Mouse (Mus musculus): ENCODE measurements around the gene Clrn3. TPM values are rescaled to one million over a fixed set of nuclear protein-coding genes. Genes with fewer than 3 reads are reported as not detected.

Gene Clrn3
- polyA plus RNA-seq, 1 experiment = not detected

GRCm38 (mm10) chr7:135485116-135485795 is 43.2 kb downstream of the Clrn3 start:
- no peak for TF ChIP-seq CTCF (IDR thresholded peaks at IDR 0.05; ENCODE audit: borderline replicate concordance, extremely low read depth, insufficient read depth, insufficient read length)
- TF ChIP-seq POLR2A (IDR thresholded peaks at IDR 0.05; ENCODE audit: borderline replicate concordance, extremely low read depth, insufficient read depth, insufficient read length, poor library complexity, severe bottlenecking) = no peak
- peak; percentile 65 for DNase-seq (ENCODE audit: low read depth)

- no peak for TF ChIP-seq CTCF (IDR thresholded peaks at IDR 0.05; ENCODE audit: borderline replicate concordance, extremely low read depth, insufficient read depth, insufficient read length)
- no peak for TF ChIP-seq POLR2A (IDR thresholded peaks at IDR 0.05; ENCODE audit: borderline replicate concordance, extremely low read depth, insufficient read depth, insufficient read length, poor library complexity, severe bottlenecking)
- DNase-seq (ENCODE audit: low read depth) = no peak
Measured at GRCm38 (mm10) chr7:135484341-135484740, 44.1 kb downstream of the Clrn3 start.

GRCm38 (mm10) chr7:135483751-135484150 is 44.7 kb downstream of the Clrn3 start:
- DNase-seq (ENCODE audit: low read depth) = no peak

GRCm38 (mm10) chr7:135481150-135481549 is 47.3 kb downstream of the Clrn3 start:
- TF ChIP-seq CTCF (IDR thresholded peaks at IDR 0.05; ENCODE audit: borderline replicate concordance, extremely low read depth, insufficient read depth, insufficient read length) (no peak), POLR2A (IDR thresholded peaks at IDR 0.05; ENCODE audit: borderline replicate concordance, extremely low read depth, insufficient read depth, insufficient read length, poor library complexity, severe bottlenecking) (no peak)
- DNase-seq (ENCODE audit: low read depth) = no peak

More at GRCm38 (mm10) chr7:135483751-135484150, 44.7 kb downstream of the Clrn3 start:
- TF ChIP-seq POLR2A (IDR thresholded peaks at IDR 0.05; ENCODE audit: borderline replicate concordance, extremely low read depth, insufficient read depth, insufficient read length, poor library complexity, severe bottlenecking) (no peak), CTCF (IDR thresholded peaks at IDR 0.05; ENCODE audit: borderline replicate concordance, extremely low read depth, insufficient read depth, insufficient read length) (no peak)

GRCm38 (mm10) chr7:135479912-135480311 is 48.5 kb downstream of the Clrn3 start:
- DNase-seq (ENCODE audit: low read depth) = no peak
- TF ChIP-seq POLR2A (IDR thresholded peaks at IDR 0.05; ENCODE audit: borderline replicate concordance, extremely low read depth, insufficient read depth, insufficient read length, poor library complexity, severe bottlenecking) (no peak), CTCF (IDR thresholded peaks at IDR 0.05; ENCODE audit: borderline replicate concordance, extremely low read depth, insufficient read depth, insufficient read length) (no peak)

GRCm38 (mm10) chr7:135479322-135479880 is 49.1 kb downstream of the Clrn3 start:
- DNase-seq (ENCODE audit: low read depth) = peak; percentile 89
- no peak for TF ChIP-seq POLR2A (IDR thresholded peaks at IDR 0.05; ENCODE audit: borderline replicate concordance, extremely low read depth, insufficient read depth, insufficient read length, poor library complexity, severe bottlenecking)
- 0 out of 2 replicates have a peak, but pooled peaks have one; percentile 5 for TF ChIP-seq CTCF (IDR thresholded peaks at IDR 0.05; ENCODE audit: borderline replicate concordance, extremely low read depth, insufficient read depth, insufficient read length)

- TF ChIP-seq POLR2A (IDR thresholded peaks at IDR 0.05; ENCODE audit: borderline replicate concordance, extremely low read depth, insufficient read depth, insufficient read length, poor library complexity, severe bottlenecking) (no peak), CTCF (IDR thresholded peaks at IDR 0.05; ENCODE audit: borderline replicate concordance, extremely low read depth, insufficient read depth, insufficient read length) (no peak)
- DNase-seq (ENCODE audit: low read depth) = no peak
Measured at GRCm38 (mm10) chr7:135477256-135477655, 51.2 kb downstream of the Clrn3 start.

- no peak for DNase-seq (ENCODE audit: low read depth)
- no peak for TF ChIP-seq CTCF (IDR thresholded peaks at IDR 0.05; ENCODE audit: borderline replicate concordance, extremely low read depth, insufficient read depth, insufficient read length)
- no peak for TF ChIP-seq POLR2A (IDR thresholded peaks at IDR 0.05; ENCODE audit: borderline replicate concordance, extremely low read depth, insufficient read depth, insufficient read length, poor library complexity, severe bottlenecking)
Measured at GRCm38 (mm10) chr7:135475981-135476380, 52.5 kb downstream of the Clrn3 start.

- TF ChIP-seq CTCF (IDR thresholded peaks at IDR 0.05; ENCODE audit: borderline replicate concordance, extremely low read depth, insufficient read depth, insufficient read length) (no peak), POLR2A (IDR thresholded peaks at IDR 0.05; ENCODE audit: borderline replicate concordance, extremely low read depth, insufficient read depth, insufficient read length, poor library complexity, severe bottlenecking) (no peak)
- DNase-seq (ENCODE audit: low read depth) = no peak
Measured at GRCm38 (mm10) chr7:135470319-135470718, 58.1 kb downstream of the Clrn3 start.

- TF ChIP-seq CTCF (IDR thresholded peaks at IDR 0.05; ENCODE audit: borderline replicate concordance, extremely low read depth, insufficient read depth, insufficient read length) (no peak), POLR2A (IDR thresholded peaks at IDR 0.05; ENCODE audit: borderline replicate concordance, extremely low read depth, insufficient read depth, insufficient read length, poor library complexity, severe bottlenecking) (no peak)
Measured at GRCm38 (mm10) chr7:135468631-135469030, 59.8 kb downstream of the Clrn3 start.

GRCm38 (mm10) chr7:135465293-135465692 is 63.2 kb downstream of the Clrn3 start:
- DNase-seq (ENCODE audit: low read depth) = peak; percentile 80
- no peak for TF ChIP-seq POLR2A (IDR thresholded peaks at IDR 0.05; ENCODE audit: borderline replicate concordance, extremely low read depth, insufficient read depth, insufficient read length, poor library complexity, severe bottlenecking)
- TF ChIP-seq CTCF (IDR thresholded peaks at IDR 0.05; ENCODE audit: borderline replicate concordance, extremely low read depth, insufficient read depth, insufficient read length) = no peak

More at GRCm38 (mm10) chr7:135468631-135469030, 59.8 kb downstream of the Clrn3 start:
- no peak for DNase-seq (ENCODE audit: low read depth)

All from brain, embryonic 14.5 days (tissue).